Mouse (Mus musculus): ENCODE results near the gene Slc34a3. TPM values are rescaled to one million over a fixed set of nuclear protein-coding genes. Genes with fewer than 3 reads are reported as not detected.

The Slc34a3 gene
- polyA plus RNA-seq, 1 experiment from 2014 or later, result 34.0 TPM

DNA sequence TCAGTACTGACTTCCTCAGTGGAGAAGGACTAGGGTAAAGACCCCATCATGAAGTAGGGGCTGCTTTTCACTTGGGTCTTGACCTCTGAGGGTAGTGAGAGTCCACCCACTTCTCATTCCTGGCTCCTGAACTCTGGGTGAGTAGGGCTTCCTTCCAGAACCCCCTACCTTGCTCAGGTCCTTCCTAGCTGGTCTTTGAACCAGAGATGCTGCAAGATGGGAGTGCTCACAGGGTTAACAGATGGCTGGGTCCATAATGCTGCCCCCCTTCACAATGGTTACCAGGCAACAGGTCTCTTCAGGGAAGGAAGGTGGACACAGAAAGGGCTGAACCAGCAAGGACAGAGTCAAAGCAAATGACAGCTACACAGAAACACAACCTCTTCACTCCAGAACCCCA is 15.7 kb downstream of the Slc34a3 start, which contains the start of gene Fam166a:
Gene Fam166a (plus strand): TSS at position 301 of the 400 bp plus-strand sequence.
- H3K4me1 ChIP-seq (replicated peaks; ENCODE audit: control insufficient read depth, insufficient read depth, low read length), result no peaks in the 10 kb centered on the region
- H3K4me2 ChIP-seq (replicated peaks; ENCODE audit: low read depth), result no peak within 1 kb of the TSS
- no peaks in the 10 kb centered on the region for H3K9me3 ChIP-seq (ENCODE audit: control insufficient read depth)
- no peak within 1 kb of the TSS for H3K27ac ChIP-seq (ENCODE audit: low read depth, low read length)
- no peak for TF ChIP-seq CTCF (IDR thresholded peaks at IDR 0.05; ENCODE audit: low read depth)
- no peaks in the 10 kb centered on the region for H3K27me3 ChIP-seq (replicated peaks; ENCODE audit: control insufficient read depth, insufficient read depth, low read length)
- no peak for ATAC-seq
- H3K4me3 ChIP-seq (ENCODE audit: low read depth, low read length), result no peak within 1 kb of the TSS
- H3K9ac ChIP-seq (ENCODE audit: low read depth, low read length), result no peak within 1 kb of the TSS
- peaks cover 12% of the 10 kb centered on the region; the same call in 1 of the 2 replicates for H3K36me3 ChIP-seq (ENCODE audit: control insufficient read depth, insufficient read depth)

- H3K4me3 ChIP-seq (ENCODE audit: low read depth, low read length), result no peak overlapping the region
- no peaks in the 10 kb centered on the region for H3K9me3 ChIP-seq (ENCODE audit: control insufficient read depth)
- no peaks in the 10 kb centered on the region for H3K4me1 ChIP-seq (replicated peaks; ENCODE audit: control insufficient read depth, insufficient read depth, low read length)
- H3K27ac ChIP-seq (ENCODE audit: low read depth, low read length), result no peak overlapping the region
- ATAC-seq, result no peak
- no peak for TF ChIP-seq CTCF (IDR thresholded peaks at IDR 0.05; ENCODE audit: low read depth)
- no peak overlapping the region for H3K9ac ChIP-seq (ENCODE audit: low read depth, low read length)
- H3K4me2 ChIP-seq (replicated peaks; ENCODE audit: low read depth), result no peak overlapping the region
- WGBS, result 55% methylated on average over 2 of the region's 2 CpGs
- H3K36me3 ChIP-seq (ENCODE audit: control insufficient read depth, insufficient read depth), result peaks cover 12% of the 10 kb centered on the region; the same call in 1 of the 2 replicates
- no peaks in the 10 kb centered on the region for H3K27me3 ChIP-seq (replicated peaks; ENCODE audit: control insufficient read depth, insufficient read depth, low read length)
Measured at GRCm38 (mm10) chr2:25217666-25218065, 16.5 kb downstream of the Slc34a3 start.

- 28% methylated on average over 3 of the region's 3 CpGs for WGBS
- no peak within 1 kb of the TSS for H3K4me2 ChIP-seq (replicated peaks; ENCODE audit: low read depth)
- no peaks in the 10 kb centered on the region for H3K36me3 ChIP-seq (ENCODE audit: control insufficient read depth, insufficient read depth)
- ATAC-seq, result no peak
- no peak for TF ChIP-seq CTCF (IDR thresholded peaks at IDR 0.05; ENCODE audit: low read depth)
- H3K4me1 ChIP-seq (replicated peaks; ENCODE audit: control insufficient read depth, insufficient read depth, low read length), result 0 out of 2 replicates have a peak, but pooled peaks cover 7% of the 10 kb centered on the region
- H3K27me3 ChIP-seq (replicated peaks; ENCODE audit: control insufficient read depth, insufficient read depth, low read length), result no peaks in the 10 kb centered on the region
- H3K27ac ChIP-seq (ENCODE audit: low read depth, low read length), result no peak within 1 kb of the TSS
- no peak within 1 kb of the TSS for H3K4me3 ChIP-seq (ENCODE audit: low read depth, low read length)
- no peak within 1 kb of the TSS for H3K9ac ChIP-seq (ENCODE audit: low read depth, low read length)
- H3K9me3 ChIP-seq (ENCODE audit: control insufficient read depth), result no peaks in the 10 kb centered on the region
Measured at GRCm38 (mm10) chr2:25214444-25214843, 19.7 kb downstream of the Slc34a3 start, which contains the start of gene Stpg3. Gene Stpg3 (minus strand): TSS chr2:25214637.

DNA sequence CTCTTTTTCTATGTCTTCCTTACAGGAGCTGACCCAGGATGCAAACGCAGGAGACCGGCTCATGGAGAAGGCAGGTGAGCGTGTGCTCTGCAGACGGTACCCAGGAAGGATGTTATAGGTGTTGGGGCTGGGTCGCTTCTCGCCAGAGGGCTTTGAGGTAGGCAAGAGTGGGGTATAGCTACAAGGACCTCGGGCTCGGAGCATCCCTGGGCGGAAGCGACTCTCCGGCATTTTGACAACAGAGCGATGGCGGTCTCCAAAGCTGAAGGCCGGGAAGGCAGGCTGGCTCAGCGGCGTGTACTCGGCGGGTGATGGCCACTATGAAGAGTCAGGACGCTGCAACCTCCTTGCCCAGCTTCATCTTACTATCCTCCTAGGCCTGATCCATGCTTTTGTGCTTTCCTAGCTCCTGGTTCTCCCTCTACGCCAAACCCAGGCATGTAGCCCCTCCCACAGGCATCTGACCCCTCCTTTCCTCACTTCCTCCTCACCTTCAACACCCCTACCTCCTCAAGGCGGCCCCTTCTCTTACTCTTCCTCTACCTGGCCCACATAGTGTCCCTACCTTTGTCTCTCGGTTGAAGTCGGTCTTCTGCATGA is 20.8 kb downstream of the Slc34a3 start:
- no peaks in the 10 kb centered on the region for H3K27me3 ChIP-seq (replicated peaks; ENCODE audit: control insufficient read depth, insufficient read depth, low read length)
- no peak for TF ChIP-seq CTCF (IDR thresholded peaks at IDR 0.05; ENCODE audit: low read depth)
- H3K4me2 ChIP-seq (replicated peaks; ENCODE audit: low read depth), result no peak overlapping the region
- H3K27ac ChIP-seq (ENCODE audit: low read depth, low read length), result no peak overlapping the region
- H3K4me1 ChIP-seq (replicated peaks; ENCODE audit: control insufficient read depth, insufficient read depth, low read length), result 0 out of 2 replicates have a peak, but pooled peaks cover 7% of the 10 kb centered on the region
- H3K4me3 ChIP-seq (ENCODE audit: low read depth, low read length), result no peak overlapping the region
- no peaks in the 10 kb centered on the region for H3K9me3 ChIP-seq (ENCODE audit: control insufficient read depth)
- H3K9ac ChIP-seq (ENCODE audit: low read depth, low read length), result no peak overlapping the region
- WGBS, result 69% methylated on average over 23 of the region's 23 CpGs
- H3K36me3 ChIP-seq (ENCODE audit: control insufficient read depth, insufficient read depth), result peaks cover 6% of the 10 kb centered on the region; the same call in 1 of the 2 replicates
- no peak for ATAC-seq

GRCm38 (mm10) chr2:25211121-25211670 is 23.0 kb downstream of the Slc34a3 start, which contains the start of gene Nelfb:
Gene Nelfb (minus strand): TSS chr2:25211489.
- no peaks in the 10 kb centered on the region for H3K27me3 ChIP-seq (replicated peaks; ENCODE audit: control insufficient read depth, insufficient read depth, low read length)
- no peaks in the 10 kb centered on the region for H3K9me3 ChIP-seq (ENCODE audit: control insufficient read depth)
- ATAC-seq, result peak; percentile 81
- H3K4me1 ChIP-seq (replicated peaks; ENCODE audit: control insufficient read depth, insufficient read depth, low read length), result 0 out of 2 replicates have a peak, but pooled peaks cover 8% of the 10 kb centered on the region
- WGBS, result under 1% methylated on average over 44 of the region's 44 CpGs
- no peak for TF ChIP-seq CTCF (IDR thresholded peaks at IDR 0.05; ENCODE audit: low read depth)
- H3K4me3 ChIP-seq (ENCODE audit: low read depth, low read length), result peak within 1 kb of the TSS; percentile 95
- H3K4me2 ChIP-seq (replicated peaks; ENCODE audit: low read depth), result peak within 1 kb of the TSS; percentile 87
- peak within 1 kb of the TSS; percentile 87 for H3K27ac ChIP-seq (ENCODE audit: low read depth, low read length)
- peak within 1 kb of the TSS; percentile 85 for H3K9ac ChIP-seq (ENCODE audit: low read depth, low read length)
- H3K36me3 ChIP-seq (ENCODE audit: control insufficient read depth, insufficient read depth), result peaks cover 25% of the 10 kb centered on the region

DNA sequence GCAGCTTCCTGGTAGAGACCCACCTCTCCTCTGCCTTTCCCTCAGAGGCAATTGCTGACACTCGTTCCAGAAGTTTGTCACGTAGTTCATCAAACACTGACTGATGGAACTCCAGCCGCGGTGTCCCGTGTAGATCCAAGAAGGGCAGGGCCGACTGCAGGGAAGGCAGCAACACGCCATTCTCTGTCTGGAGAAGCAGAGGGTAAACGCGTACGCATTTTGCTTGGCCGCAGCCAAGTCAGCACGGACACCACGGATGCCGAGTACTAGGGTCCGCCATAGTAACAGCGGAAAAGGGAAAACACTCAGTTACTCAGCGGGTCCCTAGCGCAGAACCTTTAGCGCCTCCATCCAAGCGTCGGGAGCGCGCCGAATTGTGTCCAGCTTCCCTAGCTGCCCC is 23.5 kb downstream of the Slc34a3 start:
- H3K4me1 ChIP-seq (replicated peaks; ENCODE audit: control insufficient read depth, insufficient read depth, low read length), result 0 out of 2 replicates have a peak, but pooled peaks cover 8% of the 10 kb centered on the region
- under 1% methylated on average over 24 of the region's 24 CpGs for WGBS

More for the DNA sequence above, 23.5 kb downstream of the Slc34a3 start:
- Histone ChIP-seq H3K36me3 (ENCODE audit: control insufficient read depth, insufficient read depth) (peaks cover 30% of the 10 kb centered on the region), H3K4me2 (replicated peaks; ENCODE audit: low read depth) (peak overlapping the region; percentile 87), H3K9me3 (ENCODE audit: control insufficient read depth) (no peaks in the 10 kb centered on the region), H3K9ac (ENCODE audit: low read depth, low read length) (peak overlapping the region; percentile 85), H3K27me3 (replicated peaks; ENCODE audit: control insufficient read depth, insufficient read depth, low read length) (no peaks in the 10 kb centered on the region), H3K27ac (ENCODE audit: low read depth, low read length) (peak overlapping the region; percentile 87), H3K4me3 (ENCODE audit: low read depth, low read length) (peak overlapping the region; percentile 95)
- no peak for TF ChIP-seq CTCF (IDR thresholded peaks at IDR 0.05; ENCODE audit: low read depth)
- ATAC-seq, result peak; percentile 14; the same call in 1 of the 2 replicates

Measured in intestine, postnatal 0 days (tissue).